Mouse (Mus musculus) layer of hippocampus, adult 11-12 months (tissue): ENCODE results near the gene Gsg1l.

Source experiments
- DNase-seq: peaks from one replicate; pipeline ENCODE4 v3.0.0; 2022; ENCODE audit warnings: low spot score

The Gsg1l gene

GRCm38 (mm10) chr7:126031598-126032364 lies 50.4 kb downstream of the Gsg1l start:
- peak; percentile 61 for DNase-seq

- DNase-seq: no peak
Observed at GRCm38 (mm10) chr7:126027410-126027809, 54.8 kb downstream of the Gsg1l start.

- no peak for DNase-seq
Observed at GRCm38 (mm10) chr7:126026600-126026999, 55.6 kb downstream of the Gsg1l start.

GRCm38 (mm10) chr7:126019966-126020365 lies 62.2 kb downstream of the Gsg1l start:
- DNase-seq: no peak

- no peak for DNase-seq
Observed at GRCm38 (mm10) chr7:126019321-126019720, 62.9 kb downstream of the Gsg1l start.

GRCm38 (mm10) chr7:126017455-126017854 lies 64.8 kb downstream of the Gsg1l start:
- DNase-seq: no peak

- DNase-seq: no peak
Observed at GRCm38 (mm10) chr7:126012325-126013021, 69.7 kb downstream of the Gsg1l start.

GRCm38 (mm10) chr7:126008789-126009148 lies 73.4 kb downstream of the Gsg1l start:
- peak; percentile 84 for DNase-seq

- no peak for DNase-seq
Observed at GRCm38 (mm10) chr7:126008139-126008788, 73.9 kb downstream of the Gsg1l start.

- DNase-seq: no peak
Observed at GRCm38 (mm10) chr7:126007132-126007910, 74.9 kb downstream of the Gsg1l start.

GRCm38 (mm10) chr7:126005274-126005673 lies 76.9 kb downstream of the Gsg1l start:
- DNase-seq: no peak

- DNase-seq: no peak
Observed at GRCm38 (mm10) chr7:126001683-126002082, 80.5 kb downstream of the Gsg1l start.

- peak; percentile 22 for DNase-seq
Observed at GRCm38 (mm10) chr7:125999921-126000320, 82.3 kb downstream of the Gsg1l start.

GRCm38 (mm10) chr7:125996151-125996550 lies 86.1 kb downstream of the Gsg1l start:
- no peak for DNase-seq

GRCm38 (mm10) chr7:125992356-125992891 lies 89.8 kb downstream of the Gsg1l start:
- no peak for DNase-seq

- no peak for DNase-seq
Observed at GRCm38 (mm10) chr7:125991846-125992245, 90.4 kb downstream of the Gsg1l start.

- no peak for DNase-seq
Observed at GRCm38 (mm10) chr7:125989969-125990368, 92.2 kb downstream of the Gsg1l start.

- no peak for DNase-seq
Observed at GRCm38 (mm10) chr7:125989489-125989888, 92.7 kb downstream of the Gsg1l start.

GRCm38 (mm10) chr7:125988326-125988725 lies 93.9 kb downstream of the Gsg1l start:
- DNase-seq: no peak

GRCm38 (mm10) chr7:125987117-125987516 lies 95.1 kb downstream of the Gsg1l start:
- DNase-seq: no peak

GRCm38 (mm10) chr7:125985565-125985964 lies 96.6 kb downstream of the Gsg1l start:
- no peak for DNase-seq
